Mouse (Mus musculus): ENCODE results near the gene Foxa1.

GRCm38 (mm10) chr12:57554091-57554490 lies 7.4 kb upstream of the Foxa1 start:
- TF ChIP-seq CTCF (IDR thresholded peaks at IDR 0.05; ENCODE audit: extremely low read depth, insufficient read length, insufficient replicate concordance, low read depth, low read length), result no peak
- TF ChIP-seq POLR2A (IDR thresholded peaks at IDR 0.05; ENCODE audit: low read depth, low read length), result no peak
